Mouse (Mus musculus) heart, adult 11 months (tissue): Measurements from ENCODE around the gene Rnh1.

Source experiments
- DNase-seq: peaks from one replicate; pipeline ENCODE4 v3.0.0; 2022

Gene Rnh1

GRCm38 (mm10) chr7:141172116-141173006 is at the start of gene Rnh1:
TSS of gene Rnh1 (minus strand) at chr7:141172857.
- peak; percentile 100 for DNase-seq

- no peak for DNase-seq
Observed at GRCm38 (mm10) chr7:141222126-141222467, 49.4 kb upstream of the Rnh1 start.

GRCm38 (mm10) chr7:141221249-141222125 is 48.8 kb upstream of the Rnh1 start:
- DNase-seq: peak; percentile 100

GRCm38 (mm10) chr7:141220377-141220776 is 47.7 kb upstream of the Rnh1 start:
- no peak for DNase-seq

- peak; percentile 86 for DNase-seq
Observed at GRCm38 (mm10) chr7:141219558-141220099, 47.0 kb upstream of the Rnh1 start.

GRCm38 (mm10) chr7:141218557-141219133 is 46.0 kb upstream of the Rnh1 start:
- DNase-seq: no peak

- no peak for DNase-seq
Observed at GRCm38 (mm10) chr7:141218141-141218540, 45.5 kb upstream of the Rnh1 start.

- DNase-seq: peak; percentile 88
Observed at GRCm38 (mm10) chr7:141217343-141218013, 44.8 kb upstream of the Rnh1 start.

GRCm38 (mm10) chr7:141216894-141217293 is 44.2 kb upstream of the Rnh1 start:
- DNase-seq: peak; percentile 90

GRCm38 (mm10) chr7:141215880-141216733 is 43.5 kb upstream of the Rnh1 start:
- no peak for DNase-seq

- DNase-seq: peak; percentile 99
Observed at GRCm38 (mm10) chr7:141215101-141215879, 42.6 kb upstream of the Rnh1 start, which contains the start of gene Rassf7. TSS of gene Rassf7 (plus strand) at chr7:141215860.

GRCm38 (mm10) chr7:141214310-141214709 is 41.7 kb upstream of the Rnh1 start:
- peak; percentile 78 for DNase-seq

GRCm38 (mm10) chr7:141213605-141214235 is 41.1 kb upstream of the Rnh1 start, which contains the start of gene Lmntd2:
TSS of gene Lmntd2 (minus strand) at chr7:141214080.
- DNase-seq: peak; percentile 83

- peak; percentile 79 for DNase-seq
Observed at GRCm38 (mm10) chr7:141213133-141213532, 40.5 kb upstream of the Rnh1 start.

- peak; percentile 84 for DNase-seq
Observed at GRCm38 (mm10) chr7:141210606-141211131, 38.0 kb upstream of the Rnh1 start.

GRCm38 (mm10) chr7:141210137-141210536 is 37.5 kb upstream of the Rnh1 start:
- DNase-seq: peak; percentile 75

- no peak for DNase-seq
Observed at GRCm38 (mm10) chr7:141209526-141209925, 36.9 kb upstream of the Rnh1 start.

- peak; percentile 81 for DNase-seq
Observed at GRCm38 (mm10) chr7:141206182-141206937, 33.7 kb upstream of the Rnh1 start.

- DNase-seq: peak; percentile 87
Observed at GRCm38 (mm10) chr7:141205504-141205903, 32.8 kb upstream of the Rnh1 start.
